ENCODE assay signal across 23 mouse cellular contexts in genomic region chr6:125701146-125701545, GRCm38 (mm10). TPM values are rescaled to one million over a fixed set of nuclear protein-coding genes. Genes with fewer than 3 reads are reported as not detected.
A peak's percentile ranks its signal among the peaks of the same experiment; 100 is the strongest.
DNase-seq lines count a peak whose midpoint lies in the region; ATAC-seq and TF ChIP-seq lines count a peak whose summit lies in the region.
"Had no signal": no experiment of that assay in that cellular context is flagged by ENCODE, and none has a peak within 500 bp of the region (broad histone marks: within the 10 kb centered on the region; RNA-seq: fewer than 3 reads in every experiment).

No protein-coding gene starts in this region.

- no peak overlapping the region for H3K4me3 ChIP-seq in lung, postnatal 0 days (ENCODE audit: low read depth, low read length)
- no peak overlapping the region for H3K4me3 ChIP-seq in limb, embryonic 10.5 days

- no peaks in the 10 kb centered on the region for H3K9me3 ChIP-seq in lung, postnatal 0 days (ENCODE audit: low read length)
- no peaks in the 10 kb centered on the region for H3K9me3 ChIP-seq in limb, embryonic 10.5 days (replicated peaks)

- TF ChIP-seq CTCF in lung, postnatal 0 days (IDR thresholded peaks at IDR 0.05): no peak

- no peaks in the 10 kb centered on the region for H3K4me1 ChIP-seq in lung, postnatal 0 days (ENCODE audit: insufficient read depth, low read depth, low read length)
- no peaks in the 10 kb centered on the region for H3K4me1 ChIP-seq in limb, embryonic 10.5 days

- H3K4me2 ChIP-seq in lung, postnatal 0 days (replicated peaks; ENCODE audit: low read depth, low read length): no peak overlapping the region

- no peaks in the 10 kb centered on the region for H3K36me3 ChIP-seq in lung, postnatal 0 days (ENCODE audit: insufficient read depth, low read length)
- H3K36me3 ChIP-seq in limb, embryonic 10.5 days: no peaks in the 10 kb centered on the region
- H3K36me3 ChIP-seq: G1E had no signal

- no peaks in the 10 kb centered on the region for H3K27me3 ChIP-seq in lung, postnatal 0 days (replicated peaks; ENCODE audit: insufficient read depth, low read length)
- no peaks in the 10 kb centered on the region for H3K27me3 ChIP-seq in limb, embryonic 10.5 days (ENCODE audit: low read depth, poor library complexity, severe bottlenecking)

- peak; percentile 57 for DNase-seq in lung, postnatal 0 days (ENCODE audit: low spot score)
- no peak for DNase-seq in lung, postnatal 4 days
- DNase-seq in Muller cell, postnatal 12 days (ENCODE audit: inconsistent ontology term): peak; percentile 86
- peak; percentile 11 for DNase-seq in retina, embryonic 14.5 days (ENCODE audit: low spot score)
- peak; percentile 81 for DNase-seq in retina, postnatal 1 day
- no peak for DNase-seq in limb, embryonic 10.5 days (ENCODE audit: low spot score)
- DNase-seq in right cerebral cortex, adult 18-20 months: no peak
- no peak for DNase-seq in cerebellum, adult 9-10 months
- DNase-seq: adrenal gland, adult 2 months; adrenal gland, adult 8-10 months; adrenal gland, postnatal 10 days; adrenal gland, postnatal 14 days; adrenal gland, postnatal 25 days; adrenal gland, postnatal 36 days; B cell, adult 2 months; cerebellum, adult 11 months; cerebellum, adult 11-12 months; cerebellum, adult 18-20 months had no signal

- ATAC-seq in lung, postnatal 0 days: no peak
- ATAC-seq: activated CD4-positive, CD25-positive, alpha-beta regulatory T cell, adult 4 months; CD4-positive, CD25-positive, alpha-beta regulatory T cell, adult 4 months; Patski had no signal

- no peak overlapping the region for H3K27ac ChIP-seq in lung, postnatal 0 days (ENCODE audit: low read length)
- no peak overlapping the region for H3K27ac ChIP-seq in limb, embryonic 10.5 days

- 85% methylated on average over 2 of the region's 2 CpGs for WGBS in lung, postnatal 0 days
- WGBS in limb, embryonic 10.5 days: 88% methylated on average over 2 of the region's 2 CpGs

- no peak overlapping the region for H3K9ac ChIP-seq in lung, postnatal 0 days (replicated peaks; ENCODE audit: low read depth)

- no peak for TF ChIP-seq EP300 in lung, postnatal 0 days (IDR thresholded peaks at IDR 0.05)

RNA-seq across cellular contexts. Expression of gene Ano2, which starts 10.9 kb away (rescaled TPM):
- 0.18 and 0.25 TPM in 2 replicates for polyA plus RNA-seq in lung, postnatal 0 days (2015; fragmentation: Nextera tagmentation; extraction: Ambion mirVana)
- 0.20 and 0.53 TPM in 2 replicates for polyA plus RNA-seq in limb, embryonic 10.5 days (2016; fragmentation: Nextera tagmentation; extraction: Ambion mirVana)
- polyA plus RNA-seq: activated CD4-positive, CD25-positive, alpha-beta regulatory T cell, adult 4 months; C2C12; CD4-positive, CD25-positive, alpha-beta regulatory T cell, adult 4 months; G1E had no signal

Comparison
In these comparisons a context has a peak if more than half of its experiments do, and no peak if none do; other contexts are left out.
1. DNase-seq: peak in lung, postnatal 0 days (single experiment), Muller cell, postnatal 12 days (single experiment), retina, embryonic 14.5 days (single experiment) and retina, postnatal 1 day (single experiment); none in lung, postnatal 4 days (0 of 2), limb, embryonic 10.5 days (single experiment), right cerebral cortex, adult 18-20 months (single experiment) and cerebellum, adult 9-10 months (single experiment).